Comparison of ENCODE assay signal across 13 mouse cellular contexts in genomic region chr17:86253884-86254283, GRCm38 (mm10).
A peak's percentile ranks its signal among the peaks of the same experiment; 100 is the strongest.
DNase-seq lines count a peak whose midpoint lies in the region; ATAC-seq and TF ChIP-seq lines count a peak whose summit lies in the region.
"Had no signal": no experiment of that assay in that cellular context is flagged by ENCODE, and none has a peak within 500 bp of the region (broad histone marks: within the 10 kb centered on the region; RNA-seq: fewer than 3 reads in every experiment).

No protein-coding gene starts in this region.

- WGBS in forebrain, embryonic 14.5 days, result 92% methylated on average over 9 of the region's 9 CpGs
- 94% methylated on average over 9 of the region's 9 CpGs for WGBS in forebrain, embryonic 11.5 days
- 73% methylated on average over 9 of the region's 9 CpGs for WGBS in hindbrain, embryonic 14.5 days
- WGBS in hindbrain, embryonic 11.5 days, result 88% methylated on average over 9 of the region's 9 CpGs
- 87% methylated on average over 9 of the region's 9 CpGs for WGBS in neural tube, embryonic 15.5 days
- 70% methylated on average over 9 of the region's 9 CpGs for WGBS in stomach, postnatal 0 days

- TF ChIP-seq CTCF in stomach, postnatal 0 days (IDR thresholded peaks at IDR 0.05; ENCODE audit: low read depth), result no peak

- H3K36me3 ChIP-seq in forebrain, embryonic 14.5 days (ENCODE audit: control insufficient read depth, insufficient read depth, low read length), result no peaks in the 10 kb centered on the region
- no peaks in the 10 kb centered on the region for H3K36me3 ChIP-seq in forebrain, embryonic 11.5 days (ENCODE audit: control insufficient read depth, insufficient read depth, low read length)
- H3K36me3 ChIP-seq in hindbrain, embryonic 14.5 days (replicated peaks; ENCODE audit: control insufficient read depth, insufficient read depth), result no peaks in the 10 kb centered on the region
- no peaks in the 10 kb centered on the region for H3K36me3 ChIP-seq in hindbrain, embryonic 11.5 days (ENCODE audit: control insufficient read depth, insufficient read depth, low read length)
- H3K36me3 ChIP-seq in neural tube, embryonic 15.5 days, result no peaks in the 10 kb centered on the region
- no peaks in the 10 kb centered on the region for H3K36me3 ChIP-seq in stomach, postnatal 0 days (ENCODE audit: control insufficient read depth, insufficient read depth, low read length)
- H3K36me3 ChIP-seq: limb, embryonic 12.5 days; liver, embryonic 15.5 days had no signal

- ATAC-seq in forebrain, embryonic 14.5 days, result no peak
- no peak for ATAC-seq in forebrain, embryonic 11.5 days (replicated peaks; ENCODE audit: low FRiP score)
- ATAC-seq in hindbrain, embryonic 14.5 days (ENCODE audit: low FRiP score), result no peak
- ATAC-seq in hindbrain, embryonic 11.5 days (ENCODE audit: low FRiP score), result no peak
- no peak for ATAC-seq in neural tube, embryonic 15.5 days (ENCODE audit: low FRiP score)
- peak; percentile 24; the same call in 1 of the 2 replicates for ATAC-seq in stomach, postnatal 0 days (ENCODE audit: low FRiP score, low TSS enrichment)
- ATAC-seq: Patski had no signal

- no peak overlapping the region for H3K4me2 ChIP-seq in forebrain, embryonic 14.5 days (ENCODE audit: low read length)
- H3K4me2 ChIP-seq in forebrain, embryonic 11.5 days (ENCODE audit: low read depth, low read length, severe bottlenecking), result no peak overlapping the region
- H3K4me2 ChIP-seq in hindbrain, embryonic 14.5 days (replicated peaks), result no peak overlapping the region
- no peak overlapping the region for H3K4me2 ChIP-seq in hindbrain, embryonic 11.5 days (replicated peaks; ENCODE audit: low read depth, low read length)
- no peak overlapping the region for H3K4me2 ChIP-seq in neural tube, embryonic 15.5 days
- no peak overlapping the region for H3K4me2 ChIP-seq in stomach, postnatal 0 days (replicated peaks; ENCODE audit: low read depth)
- H3K4me2 ChIP-seq: limb, embryonic 12.5 days; liver, embryonic 15.5 days had no signal

- DNase-seq in forebrain, embryonic 14.5 days (ENCODE audit: low spot score), result no peak
- DNase-seq in forebrain, embryonic 11.5 days (ENCODE audit: low spot score), result no peak
- DNase-seq in hindbrain, embryonic 14.5 days (ENCODE audit: low spot score), result no peak
- no peak for DNase-seq in hindbrain, embryonic 11.5 days (ENCODE audit: low spot score)
- no peak for DNase-seq in neural tube, embryonic 10.5 days (ENCODE audit: extremely low spot score, low spot score)
- no peak for DNase-seq in stomach, postnatal 0 days (ENCODE audit: low spot score)
- DNase-seq in layer of hippocampus, adult 8-10 months (ENCODE audit: low spot score in 2 of 2), result no peak
- DNase-seq: kidney, postnatal 14 days had no signal

- H3K4me3 ChIP-seq in forebrain, embryonic 14.5 days (ENCODE audit: low read depth, low read length), result no peak overlapping the region
- H3K4me3 ChIP-seq in forebrain, embryonic 11.5 days (ENCODE audit: low read depth, low read length), result no peak overlapping the region
- no peak overlapping the region for H3K4me3 ChIP-seq in hindbrain, embryonic 14.5 days (replicated peaks; ENCODE audit: low read length)
- no peak overlapping the region for H3K4me3 ChIP-seq in hindbrain, embryonic 11.5 days (ENCODE audit: low read depth, low read length)
- no peak overlapping the region for H3K4me3 ChIP-seq in neural tube, embryonic 15.5 days (replicated peaks)
- no peak overlapping the region for H3K4me3 ChIP-seq in stomach, postnatal 0 days (ENCODE audit: low read depth, low read length)
- H3K4me3 ChIP-seq: limb, embryonic 12.5 days; liver, embryonic 15.5 days; megakaryocyte, embryonic 14.5 days had no signal

- TF ChIP-seq EP300 in stomach, postnatal 0 days (optimal IDR thresholded peaks at IDR 0.05), result no peak

- no peaks in the 10 kb centered on the region for H3K27me3 ChIP-seq in forebrain, embryonic 14.5 days (replicated peaks; ENCODE audit: control insufficient read depth, insufficient read depth, low read length)
- H3K27me3 ChIP-seq in forebrain, embryonic 11.5 days (ENCODE audit: control insufficient read depth, insufficient read depth, low read length), result no peaks in the 10 kb centered on the region
- H3K27me3 ChIP-seq in hindbrain, embryonic 14.5 days (ENCODE audit: control insufficient read depth, insufficient read depth, low read length), result no peaks in the 10 kb centered on the region
- no peaks in the 10 kb centered on the region for H3K27me3 ChIP-seq in hindbrain, embryonic 11.5 days (ENCODE audit: control insufficient read depth, insufficient read depth, low read length)
- no peaks in the 10 kb centered on the region for H3K27me3 ChIP-seq in neural tube, embryonic 15.5 days (replicated peaks)
- H3K27me3 ChIP-seq in stomach, postnatal 0 days (ENCODE audit: control insufficient read depth, insufficient read depth, low read length), result no peaks in the 10 kb centered on the region
- H3K27me3 ChIP-seq: limb, embryonic 12.5 days; liver, embryonic 15.5 days; Patski had no signal

- H3K27ac ChIP-seq in forebrain, embryonic 14.5 days (ENCODE audit: low read depth, low read length), result 0 out of 2 replicates have a peak overlapping the region, but pooled peaks have one; percentile 44
- H3K27ac ChIP-seq in forebrain, embryonic 11.5 days (ENCODE audit: low read depth, low read length), result no peak overlapping the region
- peak overlapping the region; percentile 21; the same call in 1 of the 2 replicates for H3K27ac ChIP-seq in hindbrain, embryonic 14.5 days
- H3K27ac ChIP-seq in hindbrain, embryonic 11.5 days (ENCODE audit: low read depth, low read length), result no peak overlapping the region
- H3K27ac ChIP-seq in neural tube, embryonic 15.5 days (replicated peaks), result peak overlapping the region; percentile 51; the same call in 1 of the 2 replicates
- H3K27ac ChIP-seq in stomach, postnatal 0 days (replicated peaks), result 0 out of 2 replicates have a peak overlapping the region, but pooled peaks have one; percentile 8
- H3K27ac ChIP-seq: limb, embryonic 12.5 days; liver, embryonic 15.5 days had no signal

- peaks cover 2% of the 10 kb centered on the region for H3K4me1 ChIP-seq in forebrain, embryonic 14.5 days (ENCODE audit: control insufficient read depth, insufficient read depth, low read length)
- H3K4me1 ChIP-seq in forebrain, embryonic 11.5 days (replicated peaks; ENCODE audit: control insufficient read depth, insufficient read depth, low read length), result no peaks in the 10 kb centered on the region
- peaks cover 6% of the 10 kb centered on the region; the same call in 1 of the 2 replicates for H3K4me1 ChIP-seq in hindbrain, embryonic 14.5 days (replicated peaks; ENCODE audit: control insufficient read depth, insufficient read depth, low read length)
- H3K4me1 ChIP-seq in hindbrain, embryonic 11.5 days (replicated peaks; ENCODE audit: control insufficient read depth, insufficient read depth, low read length), result no peaks in the 10 kb centered on the region
- peaks cover 27% of the 10 kb centered on the region for H3K4me1 ChIP-seq in neural tube, embryonic 15.5 days
- no peaks in the 10 kb centered on the region for H3K4me1 ChIP-seq in stomach, postnatal 0 days (replicated peaks; ENCODE audit: control insufficient read depth, insufficient read depth)
- H3K4me1 ChIP-seq: liver, embryonic 15.5 days had no signal

- no peak overlapping the region for H3K9ac ChIP-seq in forebrain, embryonic 14.5 days (ENCODE audit: low read length)
- H3K9ac ChIP-seq in forebrain, embryonic 11.5 days (ENCODE audit: low read length), result no peak overlapping the region
- no peak overlapping the region for H3K9ac ChIP-seq in hindbrain, embryonic 14.5 days
- H3K9ac ChIP-seq in hindbrain, embryonic 11.5 days (ENCODE audit: low read depth, low read length), result no peak overlapping the region
- no peak overlapping the region for H3K9ac ChIP-seq in neural tube, embryonic 15.5 days (replicated peaks)
- H3K9ac ChIP-seq in stomach, postnatal 0 days (ENCODE audit: low read length), result no peak overlapping the region
- H3K9ac ChIP-seq: limb, embryonic 12.5 days; liver, embryonic 15.5 days had no signal

- H3K9me3 ChIP-seq in forebrain, embryonic 14.5 days (replicated peaks; ENCODE audit: control insufficient read depth, low read length), result no peaks in the 10 kb centered on the region
- H3K9me3 ChIP-seq in forebrain, embryonic 11.5 days (ENCODE audit: control insufficient read depth, low read length), result peaks cover 6% of the 10 kb centered on the region; the same call in 1 of the 2 replicates
- H3K9me3 ChIP-seq in hindbrain, embryonic 14.5 days (ENCODE audit: control insufficient read depth, low read length), result no peaks in the 10 kb centered on the region
- no peaks in the 10 kb centered on the region for H3K9me3 ChIP-seq in hindbrain, embryonic 11.5 days (ENCODE audit: control insufficient read depth, low read length)
- no peaks in the 10 kb centered on the region for H3K9me3 ChIP-seq in neural tube, embryonic 15.5 days (replicated peaks)
- H3K9me3 ChIP-seq in stomach, postnatal 0 days (ENCODE audit: control insufficient read depth, low read length), result no peaks in the 10 kb centered on the region
- H3K9me3 ChIP-seq: liver, embryonic 15.5 days had no signal

Comparison
In these comparisons a context has a peak if more than half of its experiments do, and no peak if none do; other contexts are left out.
1. H3K27ac ChIP-seq: peak in forebrain, embryonic 14.5 days (single experiment), hindbrain, embryonic 14.5 days (single experiment), neural tube, embryonic 15.5 days (single experiment) and stomach, postnatal 0 days (single experiment); none in forebrain, embryonic 11.5 days (single experiment) and hindbrain, embryonic 11.5 days (single experiment).